Mouse (Mus musculus) heart, embryonic 14.5 days (tissue): ENCODE results near the gene Dnajc12. TPM values are rescaled to one million over a fixed set of nuclear protein-coding genes. Genes with fewer than 3 reads are reported as not detected.
A peak's percentile ranks its signal among the peaks of the same experiment; 100 is the strongest.
"Not testable (repeated sequence)": the region's sequence is repeated elsewhere in the genome, so short reads cannot be mapped to it uniquely, and the experiment has no call there.

Experiments
- ATAC-seq: fragments of 200-750 bp; cut with Nextera tagmentation; 2 replicates; pipeline ENCODE4 v1.8.0; 2017; ENCODE audit warnings: low read depth, moderate TSS enrichment; ENCODE audit not compliant: insufficient number of reproducible peaks, insufficient read depth, low FRiP score
- H3K27ac ChIP-seq, 2 experiments: fragments of 200-500 bp in 1 of 2; fragments of 300-500 bp in 1 of 2; sonication (generic) in 1 of 2; replicated peaks in 1 of 2; 2 replicates each; pipeline ENCODE4 v1.5.1; 2012 to 2014; ENCODE audit warnings: low read depth in 2 of 2, low read length in 2 of 2, control low read depth in 1 of 2, mild to moderate bottlenecking in 1 of 2, mixed read lengths in 1 of 2; ENCODE audit not compliant: control insufficient read depth in 1 of 2, insufficient read depth in 1 of 2
- H3K27me3 ChIP-seq: fragments of 300-500 bp; sonication (generic); 2 replicates; pipeline ENCODE4 v1.6.1; 2014; ENCODE audit warnings: mild to moderate bottlenecking, low read length, control low read depth; ENCODE audit not compliant: control insufficient read depth, insufficient read depth
- H3K36me3 ChIP-seq: fragments of 300-500 bp; sonication (generic); 2 replicates; pipeline ENCODE4 v1.6.1; 2014; ENCODE audit warnings: mild to moderate bottlenecking, control low read depth, low read length, mixed read lengths; ENCODE audit not compliant: control insufficient read depth, insufficient read depth
- H3K4me1 ChIP-seq, 2 experiments: fragments of 200-500 bp in 1 of 2; fragments of 300-500 bp in 1 of 2; sonication (generic) in 1 of 2; 2 replicates each; pipeline ENCODE4 v1.6.1; 2012 to 2014; ENCODE audit warnings: low read length in 2 of 2, control low read depth in 1 of 2, mixed read lengths in 1 of 2; ENCODE audit not compliant: control insufficient read depth in 2 of 2, insufficient read depth in 2 of 2
- H3K4me2 ChIP-seq: fragments of 300-500 bp; sonication (generic); 2 replicates; pipeline ENCODE4 v1.6.1; 2014; ENCODE audit warnings: mild to moderate bottlenecking, low read length
- H3K4me3 ChIP-seq, 2 experiments: fragments of 200-500 bp in 1 of 2; fragments of 300-500 bp in 1 of 2; sonication (generic) in 1 of 2; 2 replicates each; pipeline ENCODE4 v1.5.1; 2012 to 2014; ENCODE audit warnings: low read length in 2 of 2, mild to moderate bottlenecking in 2 of 2, control low read depth in 1 of 2, low read depth in 1 of 2, moderate library complexity in 1 of 2; ENCODE audit not compliant: control insufficient read depth in 1 of 2, insufficient read depth in 1 of 2
- H3K9ac ChIP-seq: fragments of 300-500 bp; sonication (generic); 2 replicates; pipeline ENCODE4 v1.6.1; 2014; ENCODE audit warnings: mild to moderate bottlenecking, low read length
- H3K9me3 ChIP-seq: fragments of 300-500 bp; sonication (generic); 2 replicates; pipeline ENCODE4 v1.6.1; 2016; ENCODE audit warnings: low read length, control low read depth; ENCODE audit not compliant: control insufficient read depth
- WGBS: fragments of 180-500 bp; shearing (Covaris S2); extraction: QIAGEN DNeasy Blood & Tissue Kit; methylation state at CpG from one replicate; pipeline ENCODE4 v1.1.7; 2014; 5-methylcytosine and 5-hydroxymethylcytosine counted together
- polyA plus RNA-seq: library from polyadenylated mRNA; unstranded; fragments of >200 nt; fragmentation: Nextera tagmentation; extraction: Ambion mirVana; gene quantifications from 2 replicates; pipeline ENCODE4 v1.2.1, GENCODE M21; 2014

The Dnajc12 gene
- polyA plus RNA-seq, 1 experiment from 2014 or later: 9.6 TPM

DNA sequence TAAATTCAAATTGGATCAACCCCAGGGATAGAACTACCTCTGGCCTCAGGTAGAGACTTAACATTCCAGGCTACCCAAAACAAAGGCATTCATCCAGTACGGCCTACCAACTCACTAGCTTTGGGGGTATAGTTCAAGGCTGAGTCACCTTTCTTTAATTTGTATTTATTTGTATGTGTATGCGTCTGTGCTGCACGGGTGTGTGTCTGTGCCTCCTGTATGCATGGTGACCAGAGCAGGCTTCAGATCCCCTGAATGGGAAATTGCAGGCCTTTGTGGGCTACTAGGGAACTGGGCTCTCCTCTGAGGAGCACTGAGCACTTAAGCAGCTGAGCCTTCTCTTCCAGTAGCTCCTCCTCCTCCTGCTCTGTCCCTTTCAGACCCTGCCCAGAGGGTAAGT, 34.0 kb upstream of the Dnajc12 start:
- Histone ChIP-seq H3K27me3 (no peaks in the 10 kb centered on the region), H3K4me3 (no peak overlapping the region), H3K27ac (no peak overlapping the region), H3K4me1 (no peaks in the 10 kb centered on the region), H3K36me3 (no peaks in the 10 kb centered on the region), H3K9me3 (no peaks in the 10 kb centered on the region), H3K4me2 (no peak overlapping the region), H3K9ac (no peak overlapping the region)
- 69% methylated on average over 3 of the region's 3 CpGs for WGBS
- ATAC-seq: no peak

DNA sequence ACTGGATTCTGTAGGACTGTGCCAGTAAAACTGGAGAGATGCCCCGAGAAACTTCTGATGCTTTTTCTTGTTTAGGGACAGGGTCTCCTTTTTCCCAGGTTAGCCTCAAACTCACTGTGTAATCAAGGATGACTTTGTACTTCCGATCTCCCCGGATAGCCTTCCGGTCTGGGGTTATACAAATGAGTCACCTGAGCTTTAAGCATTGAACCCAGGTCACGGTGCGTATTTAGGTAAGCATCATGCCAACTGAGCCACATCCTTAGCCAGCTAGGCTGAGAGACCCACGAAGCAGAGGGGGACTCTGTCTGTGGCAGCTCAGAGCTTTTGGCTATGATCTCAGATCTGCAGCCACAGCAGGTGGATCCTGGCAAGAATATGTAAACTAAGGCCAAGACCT, 31.6 kb upstream of the Dnajc12 start:
- Histone ChIP-seq H3K4me3 (no peak overlapping the region), H3K27ac (no peak overlapping the region), H3K36me3 (no peaks in the 10 kb centered on the region), H3K9me3 (0 out of 2 replicates have a peak, but pooled peaks cover 4% of the 10 kb centered on the region), H3K4me1 (no peaks in the 10 kb centered on the region), H3K9ac (no peak overlapping the region), H3K4me2 (no peak overlapping the region), H3K27me3 (no peaks in the 10 kb centered on the region)
- 83% methylated on average over 7 of the region's 7 CpGs for WGBS
- ATAC-seq: no peak

DNA sequence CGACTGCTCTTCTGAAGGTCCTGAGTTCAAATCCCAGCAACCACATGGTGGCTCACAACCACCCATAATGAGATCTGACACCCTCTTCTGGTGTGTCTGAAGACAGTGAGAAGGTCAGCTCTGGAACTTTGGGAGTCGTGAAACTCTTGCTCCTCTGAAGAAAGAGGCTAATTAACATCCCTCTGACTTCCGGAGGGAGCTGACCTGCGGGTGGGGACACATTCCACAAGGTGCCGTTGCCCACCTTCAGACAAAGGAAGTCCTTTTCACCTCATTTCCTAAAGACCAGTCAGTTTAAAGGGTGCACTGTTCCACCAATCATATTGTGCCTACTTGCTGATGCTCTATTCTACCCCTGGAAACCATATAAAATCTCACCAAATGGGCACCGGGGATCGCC, 31.1 kb upstream of the Dnajc12 start:
- H3K4me1 ChIP-seq, H3K9me3 ChIP-seq, H3K4me2 ChIP-seq, H3K27ac ChIP-seq, H3K9ac ChIP-seq, H3K4me3 ChIP-seq, H3K27me3 ChIP-seq, ATAC-seq, H3K36me3 ChIP-seq: not testable (repeated sequence)
- WGBS: 82% methylated on average over 7 of the region's 7 CpGs

DNA sequence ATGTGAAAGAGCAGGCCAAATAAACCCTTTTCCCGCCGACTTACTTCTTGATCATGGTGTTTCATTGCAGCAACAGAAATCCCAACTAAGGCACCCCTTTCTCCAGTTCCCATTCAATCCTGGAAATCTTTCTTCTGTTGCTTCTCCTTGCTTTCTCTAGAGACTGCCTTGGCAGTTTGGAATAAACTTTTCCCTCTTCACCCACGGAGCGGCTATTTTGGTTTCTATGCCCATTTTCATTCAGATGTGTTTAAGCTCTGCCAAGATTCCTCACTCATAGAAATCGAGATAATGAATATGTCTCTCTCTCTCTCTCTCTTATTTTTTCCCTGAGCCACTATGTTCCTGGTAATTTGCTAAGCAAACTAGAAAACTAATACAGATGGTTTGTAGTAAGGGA, 30.1 kb upstream of the Dnajc12 start:
- WGBS: 74% methylated on average over 5 of the region's 5 CpGs
- ATAC-seq: no peak
- no peak overlapping the region for H3K4me2 ChIP-seq
- no peaks in the 10 kb centered on the region for H3K4me1 ChIP-seq
- H3K9ac ChIP-seq: no peak overlapping the region
- H3K27ac ChIP-seq: no peak overlapping the region
- H3K9me3 ChIP-seq: 0 out of 2 replicates have a peak, but pooled peaks cover 4% of the 10 kb centered on the region
- no peak overlapping the region for H3K4me3 ChIP-seq
- H3K36me3 ChIP-seq: no peaks in the 10 kb centered on the region
- no peaks in the 10 kb centered on the region for H3K27me3 ChIP-seq

DNA sequence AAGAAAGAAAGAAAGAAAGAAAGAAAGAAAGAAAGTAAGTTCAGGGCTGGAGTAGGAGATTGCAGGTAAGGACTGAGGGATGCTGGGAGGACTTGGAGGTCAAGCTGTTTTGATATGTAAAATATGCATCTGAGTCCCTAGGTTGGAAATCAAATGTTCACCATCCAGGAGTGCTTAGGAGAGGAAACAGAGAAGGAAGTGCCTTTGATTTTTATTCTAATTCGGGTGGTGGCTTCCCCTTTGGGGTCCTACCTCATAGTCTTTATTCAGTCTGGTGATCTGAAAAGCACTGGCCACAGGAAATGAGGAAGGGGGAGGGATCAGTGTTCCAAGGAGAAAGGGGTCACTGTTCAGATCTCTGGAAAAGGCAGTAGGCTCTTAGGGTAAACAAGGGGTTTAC, 21.7 kb upstream of the Dnajc12 start:
- no peaks in the 10 kb centered on the region for H3K36me3 ChIP-seq
- no peak for ATAC-seq
- WGBS: 60% methylated on average over 1 of the region's 1 CpGs

DNA sequence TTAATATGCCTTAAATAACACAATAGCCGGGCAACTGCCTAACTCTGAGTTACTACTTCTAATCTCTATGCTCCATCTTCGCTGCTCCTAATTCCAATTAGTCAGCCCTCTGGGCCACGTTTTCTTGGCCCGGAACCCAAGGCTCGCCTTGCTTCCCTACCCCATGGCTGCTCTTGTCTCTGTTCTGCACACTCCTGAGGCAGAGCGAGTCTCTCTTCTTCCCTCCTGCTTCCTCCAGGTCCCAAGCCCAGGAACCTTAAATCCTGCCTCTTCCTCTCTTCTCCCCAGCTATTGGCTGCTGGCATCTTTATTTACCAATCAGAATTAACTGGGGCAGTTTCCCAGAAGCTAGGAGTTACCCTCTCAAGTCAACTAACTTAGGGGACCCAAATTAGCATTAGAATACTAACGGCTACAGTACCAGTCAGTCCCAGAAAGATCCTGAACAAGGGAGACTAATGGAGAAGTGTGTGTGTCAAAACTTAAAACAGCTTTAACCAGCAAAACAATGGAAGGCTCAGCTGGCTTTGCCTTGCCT, 16.3 kb upstream of the Dnajc12 start:
- Histone ChIP-seq H3K4me2 (peak overlapping the region; percentile 42), H3K4me1 (no peaks in the 10 kb centered on the region), H3K36me3 (no peaks in the 10 kb centered on the region), H3K9me3 (no peaks in the 10 kb centered on the region), H3K4me3 (peak overlapping the region in 1 of 2 experiments; percentile 13; a peak in 1 of 4 replicates), H3K9ac (no peak overlapping the region), H3K27me3 (no peaks in the 10 kb centered on the region), H3K27ac (no peak overlapping the region)
- WGBS: 54% methylated on average over 7 of the region's 7 CpGs
- no peak for ATAC-seq

More for the DNA sequence above, 21.7 kb upstream of the Dnajc12 start:
- no peaks in the 10 kb centered on the region for H3K4me1 ChIP-seq
- H3K9me3 ChIP-seq: no peaks in the 10 kb centered on the region
- no peak overlapping the region for H3K4me2 ChIP-seq
- H3K4me3 ChIP-seq: no peak overlapping the region
- H3K27ac ChIP-seq: no peak overlapping the region
- no peaks in the 10 kb centered on the region for H3K27me3 ChIP-seq
- H3K9ac ChIP-seq: no peak overlapping the region

DNA sequence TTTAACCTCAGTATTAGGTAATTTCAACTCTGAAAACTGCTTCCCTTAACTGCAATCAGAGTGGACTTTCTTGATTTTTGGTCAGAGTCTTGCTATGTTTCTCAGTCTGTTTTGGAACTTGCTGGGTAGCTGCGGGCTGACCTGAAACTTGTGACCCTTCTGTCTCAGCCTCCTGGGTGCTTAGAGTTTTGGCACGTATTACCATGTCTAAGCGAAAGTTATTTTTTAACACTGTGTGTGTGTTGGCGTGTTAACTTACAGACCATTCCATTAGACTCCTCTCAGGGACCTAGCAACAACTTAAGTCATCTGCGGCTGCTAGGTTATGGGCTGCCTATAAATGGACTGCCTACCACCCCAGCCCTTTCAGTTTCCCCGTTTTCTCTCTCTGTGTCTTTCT, 14.9 kb upstream of the Dnajc12 start:
- no peaks in the 10 kb centered on the region for H3K36me3 ChIP-seq
- no peaks in the 10 kb centered on the region for H3K9me3 ChIP-seq
- no peak overlapping the region for H3K9ac ChIP-seq
- H3K4me2 ChIP-seq: no peak overlapping the region
- H3K4me1 ChIP-seq: no peaks in the 10 kb centered on the region
- H3K4me3 ChIP-seq: no peak overlapping the region
- 81% methylated on average over 6 of the region's 6 CpGs for WGBS
- ATAC-seq: no peak
- H3K27ac ChIP-seq: no peak overlapping the region
- H3K27me3 ChIP-seq: no peaks in the 10 kb centered on the region

DNA sequence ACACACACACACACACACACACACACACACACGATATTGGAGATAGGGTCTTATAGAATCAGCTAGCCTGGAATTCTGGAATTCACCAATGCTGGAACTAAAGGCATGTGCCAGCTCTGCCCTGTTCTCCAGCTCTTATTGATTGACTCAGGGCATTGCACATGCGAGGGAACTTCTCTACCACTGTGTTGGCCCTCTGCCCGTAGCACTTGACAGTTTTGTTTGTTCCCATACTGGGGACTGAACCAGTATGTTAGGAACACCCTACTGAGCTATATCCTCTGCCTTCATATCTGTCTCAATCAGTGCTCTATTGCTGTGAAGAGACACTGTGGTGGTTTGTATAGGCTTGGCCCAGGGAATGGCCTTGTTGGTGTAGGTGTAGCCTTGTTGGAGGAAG, 14.2 kb upstream of the Dnajc12 start:
- WGBS: 76% methylated on average over 3 of the region's 3 CpGs
- no peaks in the 10 kb centered on the region for H3K4me1 ChIP-seq
- no peak overlapping the region for H3K27ac ChIP-seq
- no peak overlapping the region for H3K4me3 ChIP-seq
- no peak for ATAC-seq
- H3K4me2 ChIP-seq: no peak overlapping the region
- no peaks in the 10 kb centered on the region for H3K27me3 ChIP-seq
- H3K36me3 ChIP-seq: no peaks in the 10 kb centered on the region
- no peak overlapping the region for H3K9ac ChIP-seq
- H3K9me3 ChIP-seq: no peaks in the 10 kb centered on the region
